Mouse (Mus musculus) gonadal fat pad, adult 2 months (tissue): ENCODE data around the gene Xirp1. TPM values are rescaled to one million over a fixed set of nuclear protein-coding genes. Genes with fewer than 3 reads are reported as not detected.
"Not testable (repeated sequence)": the region's sequence is repeated elsewhere in the genome, so short reads cannot be mapped to it uniquely, and the experiment has no call there.

Experiments used
- DNase-seq: peaks from one replicate; pipeline ENCODE4 v3.0.0-alpha.2; 2012; ENCODE audit warnings: low read depth
- polyA plus RNA-seq: library from polyadenylated mRNA; depleted of rRNA; stranded (reverse); fragments of >200 nt; gene quantifications from 2 replicates; pipeline ENCODE4 v1.2.3, GENCODE M21; 2012

The Xirp1 gene
- polyA plus RNA-seq, 1 experiment, result 0.26 TPM

DNA sequence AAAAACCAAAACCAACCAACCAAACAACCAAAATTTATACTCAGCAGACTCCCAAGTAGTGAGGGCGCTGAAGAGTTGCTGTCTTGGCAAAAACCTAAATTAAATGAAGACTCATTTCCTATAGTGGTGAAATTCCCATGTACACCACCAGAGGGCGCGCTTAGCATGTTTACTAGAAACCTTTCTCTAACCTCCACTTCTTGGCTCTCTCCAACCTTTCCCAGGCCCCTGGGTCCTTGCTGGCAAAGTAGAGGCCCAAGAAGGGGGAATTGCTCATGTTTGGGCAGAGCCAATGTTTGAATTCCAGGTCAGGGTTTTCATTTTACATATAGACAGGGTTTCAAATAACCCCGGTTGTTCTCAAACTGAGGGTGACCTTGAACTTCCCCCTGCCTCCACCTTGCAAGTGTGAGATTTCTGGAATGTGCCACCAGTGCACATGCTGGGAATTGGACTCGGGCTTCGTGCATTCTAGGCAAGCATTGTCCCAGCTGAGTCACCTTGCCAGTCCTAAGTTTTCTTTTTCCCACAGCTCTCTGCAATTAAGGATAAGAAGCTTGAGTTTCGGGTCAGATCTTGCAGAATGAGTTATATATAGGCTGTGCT is 3.0 kb downstream of the Xirp1 start:
- no peak for DNase-seq

DNA sequence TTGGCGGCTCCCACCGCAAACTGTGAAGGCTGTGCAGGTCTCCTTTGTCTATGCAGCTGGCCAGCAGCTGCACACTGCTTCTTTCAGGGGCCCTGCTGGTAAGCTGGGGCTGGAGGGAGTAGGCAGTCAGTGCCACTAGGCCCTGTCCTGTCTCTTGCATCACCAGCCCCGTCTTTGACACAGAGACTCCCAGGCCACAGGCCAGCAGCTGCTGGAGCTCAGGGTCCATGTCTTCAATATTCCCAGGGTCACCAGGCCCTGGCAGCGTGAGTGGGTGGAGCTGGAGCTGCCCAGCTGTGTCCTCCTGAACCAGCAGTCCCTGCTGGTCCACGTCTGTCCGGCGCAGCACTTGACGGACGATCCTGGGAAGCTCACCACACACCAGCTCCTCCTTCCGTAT is 6.4 kb downstream of the Xirp1 start:
- no peak for DNase-seq

DNA sequence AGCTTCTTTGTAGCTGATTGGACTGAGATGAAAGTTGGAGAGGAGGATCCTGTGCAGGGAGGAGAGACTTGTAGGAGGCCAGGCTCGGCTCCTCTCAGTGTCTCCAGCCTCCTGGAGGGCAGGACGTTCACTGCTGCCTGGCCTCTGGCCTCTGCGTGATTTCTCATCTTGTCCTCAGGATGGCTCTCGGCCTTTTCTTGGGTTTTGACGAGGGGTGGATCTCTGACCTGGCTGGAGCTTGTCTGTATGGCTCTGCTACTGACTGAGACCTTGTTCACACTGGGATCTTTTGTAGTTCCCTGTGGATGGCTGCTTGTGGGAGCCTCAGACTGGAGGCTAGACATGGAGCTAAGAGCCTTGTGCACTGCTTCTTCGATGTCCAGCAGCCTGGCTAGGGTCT is 8.6 kb downstream of the Xirp1 start:
- no peak for DNase-seq

GRCm38 (mm10) chr9:120013251-120013820 is 10.1 kb downstream of the Xirp1 start:
- DNase-seq, result no peak

DNA sequence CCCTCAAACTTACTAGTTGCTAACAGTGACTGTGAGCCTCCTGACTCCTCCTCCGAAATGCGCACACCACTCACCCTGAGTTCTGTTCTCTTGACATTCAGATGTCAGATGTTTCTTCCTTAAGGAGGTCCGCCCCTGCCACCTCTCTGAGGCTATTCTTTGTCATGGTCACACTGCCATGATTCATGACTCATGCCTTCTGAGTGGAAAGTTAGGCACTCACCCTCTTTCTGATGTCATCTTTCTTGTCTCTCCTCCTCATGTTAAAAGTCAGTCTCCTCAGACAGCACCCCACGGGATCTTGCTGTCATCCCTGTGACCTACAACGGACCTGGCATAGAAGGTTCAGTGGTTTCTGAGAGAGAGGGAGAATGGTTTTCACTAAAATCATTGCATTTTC is 10.6 kb downstream of the Xirp1 start:
- DNase-seq, result no peak

GRCm38 (mm10) chr9:120012161-120012560 is 11.2 kb downstream of the Xirp1 start:
- not testable (repeated sequence) for DNase-seq

GRCm38 (mm10) chr9:120011533-120011932 is 11.9 kb downstream of the Xirp1 start:
- DNase-seq, result no peak

GRCm38 (mm10) chr9:120010781-120011511 is 12.5 kb downstream of the Xirp1 start:
- DNase-seq, result no peak

- DNase-seq, result no peak
Measured at GRCm38 (mm10) chr9:120009871-120010270, 13.5 kb downstream of the Xirp1 start.

GRCm38 (mm10) chr9:120009226-120009841 is 14.1 kb downstream of the Xirp1 start:
- DNase-seq, result no peak

- DNase-seq, result no peak
Measured at GRCm38 (mm10) chr9:120007833-120008232, 15.6 kb downstream of the Xirp1 start.

- DNase-seq, result no peak
Measured at GRCm38 (mm10) chr9:120005936-120006335, 17.5 kb downstream of the Xirp1 start.

DNA sequence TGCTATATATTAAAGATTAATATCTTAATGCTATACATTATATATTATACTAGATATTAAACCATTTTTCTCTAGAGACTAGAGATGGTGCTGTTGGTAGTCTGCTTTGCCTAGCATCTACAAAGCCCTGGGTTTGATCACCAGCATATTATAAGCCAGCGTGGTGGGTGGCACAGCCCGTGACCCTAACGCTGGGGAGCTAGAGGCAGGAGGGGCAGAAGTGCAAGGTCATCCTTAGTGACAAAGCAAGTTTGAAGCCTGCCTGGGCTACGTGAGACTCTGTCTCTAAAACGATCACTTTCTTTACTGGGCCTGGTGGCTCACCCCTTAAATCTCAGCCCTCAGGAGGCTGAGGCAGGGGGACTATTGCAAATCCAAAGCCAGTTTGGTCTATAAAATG is 20.5 kb downstream of the Xirp1 start:
- DNase-seq, result no peak

DNA sequence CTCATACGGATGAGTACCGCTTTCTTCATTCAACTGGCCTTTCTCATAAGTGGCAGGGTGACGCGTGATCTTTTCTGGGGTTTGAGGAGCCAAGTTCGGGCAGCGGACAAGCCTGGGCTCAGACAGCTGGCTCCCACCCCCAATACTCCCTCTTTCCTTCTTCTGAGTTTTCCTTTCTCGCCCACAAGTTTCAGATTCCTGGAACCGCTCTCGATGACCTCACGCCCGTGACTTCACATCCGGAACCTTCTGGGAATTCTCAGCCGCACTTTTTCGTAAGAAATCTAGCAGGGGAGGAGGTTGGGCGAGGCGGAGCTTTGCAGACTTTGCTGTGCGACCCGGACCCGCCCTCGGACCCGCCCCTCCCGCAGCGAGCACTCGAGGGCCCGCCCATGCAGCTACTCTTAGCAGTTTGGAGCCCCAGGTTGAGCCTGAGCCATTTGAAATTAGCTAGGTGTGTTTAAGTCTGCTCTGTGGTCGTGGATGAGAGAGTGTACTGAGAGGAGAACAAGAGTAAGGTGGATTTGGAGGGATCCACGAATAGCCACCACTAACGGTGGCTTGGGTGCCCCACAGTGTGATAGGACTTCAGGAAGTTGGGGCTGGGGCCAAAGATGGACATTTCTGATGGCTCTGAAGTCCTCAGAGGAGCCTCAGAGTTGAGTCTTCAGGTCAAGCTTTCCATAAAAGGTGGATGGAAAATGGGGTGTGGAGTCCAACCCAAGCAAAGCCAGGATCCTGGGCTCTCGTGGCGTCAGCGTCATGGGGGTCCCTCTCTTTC is 21.3 kb downstream of the Xirp1 start:
- DNase-seq, result peak; percentile 71

- DNase-seq, result no peak
Measured at GRCm38 (mm10) chr9:120000761-120001160, 22.6 kb downstream of the Xirp1 start.

GRCm38 (mm10) chr9:119999636-120000035 is 23.8 kb downstream of the Xirp1 start:
- DNase-seq, result no peak

DNA sequence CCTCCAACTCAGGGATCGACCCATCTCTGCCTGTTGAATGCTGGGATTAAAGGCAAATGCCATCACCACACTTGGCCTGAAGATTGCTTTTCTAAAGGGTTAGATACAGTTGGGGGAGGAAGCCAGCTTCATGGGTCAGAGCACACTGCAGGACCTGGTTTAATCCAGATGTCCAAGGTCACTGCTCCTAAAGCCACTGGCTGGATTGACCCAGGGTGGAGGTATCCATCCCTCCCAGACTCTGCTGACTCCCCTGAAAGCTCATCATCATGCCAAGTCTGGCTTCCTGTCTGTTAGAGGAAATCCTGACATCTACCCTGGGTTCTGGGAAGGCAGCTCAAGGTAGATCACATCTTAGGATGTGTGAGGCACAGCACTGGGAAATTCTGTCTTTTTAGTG is 24.6 kb downstream of the Xirp1 start:
- no peak for DNase-seq

DNA sequence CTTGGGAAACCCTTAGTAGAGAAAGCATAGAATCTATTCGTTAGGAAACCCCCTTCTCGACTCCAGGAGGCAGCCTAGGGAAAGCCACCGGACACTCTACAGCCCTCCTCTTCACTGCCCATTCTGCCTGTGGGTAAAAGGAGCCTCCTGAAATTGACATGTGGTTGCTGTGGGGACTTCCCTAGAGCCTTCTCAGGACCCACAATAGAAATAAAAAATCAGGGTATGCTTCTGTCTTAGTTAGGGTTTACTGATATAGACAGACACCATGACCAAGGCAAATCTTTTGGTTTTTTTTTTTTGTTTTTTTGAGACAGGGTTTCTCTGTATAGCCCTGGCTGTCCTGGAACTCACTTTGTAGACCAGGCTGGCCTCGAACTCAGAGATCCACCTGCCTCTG is 27.3 kb downstream of the Xirp1 start:
- no peak for DNase-seq

GRCm38 (mm10) chr9:119994207-119994606 is 29.2 kb downstream of the Xirp1 start:
- DNase-seq, result no peak

DNA sequence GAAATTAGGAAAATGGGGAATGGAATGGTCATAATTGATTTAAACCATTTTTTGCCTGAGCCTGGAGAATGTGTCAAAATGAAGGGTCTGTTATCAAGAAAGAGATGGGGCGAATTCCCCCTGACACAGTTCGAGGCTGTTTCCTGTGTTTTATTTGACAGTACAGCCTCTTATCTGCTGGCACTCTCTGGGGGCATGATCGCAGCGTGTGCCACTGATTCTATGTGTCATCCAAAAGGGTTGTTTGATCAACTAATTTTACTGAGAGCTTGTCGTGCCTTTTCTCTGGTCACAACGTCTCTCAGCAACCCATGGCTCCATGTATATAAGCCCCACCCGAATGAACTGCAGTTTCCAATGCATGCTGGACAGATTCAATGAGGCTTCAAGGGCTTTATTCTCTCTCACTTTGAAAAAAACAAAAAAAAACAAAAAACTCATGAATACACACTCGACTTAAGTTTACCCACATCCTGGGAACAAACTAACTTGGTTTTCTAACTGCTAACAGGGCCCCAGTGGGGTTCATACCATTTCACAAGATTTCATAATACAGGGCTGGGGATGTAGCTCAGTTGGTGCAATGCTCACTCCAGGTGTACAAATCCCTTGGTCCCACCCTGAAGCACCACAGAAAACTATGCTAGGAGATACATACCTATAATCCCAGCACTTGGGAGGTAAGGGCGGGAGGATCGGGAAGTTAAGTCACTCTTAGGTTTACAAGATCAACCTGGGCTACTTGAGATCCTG is 30.1 kb downstream of the Xirp1 start:
- DNase-seq, result no peak

DNA sequence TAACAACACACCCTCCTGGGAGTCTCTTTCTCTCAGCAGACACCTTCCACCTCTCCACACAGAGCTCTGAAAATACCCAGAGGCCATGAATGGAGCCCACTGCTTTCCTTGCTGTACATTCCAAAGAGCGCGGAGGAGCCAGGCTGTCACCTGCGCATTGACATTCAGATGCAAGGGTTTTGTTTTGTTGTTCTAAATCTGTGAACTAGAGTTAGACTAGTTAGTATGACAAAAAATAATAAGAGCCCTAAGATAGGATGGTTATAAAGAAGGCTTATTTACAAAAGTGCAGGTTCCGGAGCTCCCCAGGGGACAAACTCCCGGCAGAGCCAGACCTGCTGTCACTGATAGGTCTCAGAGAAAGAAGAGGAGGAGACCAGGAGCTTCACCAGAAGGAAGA is 32.1 kb downstream of the Xirp1 start:
- no peak for DNase-seq
